Mouse (Mus musculus) kidney, adult 2 months (tissue): ENCODE measurements around the gene Fcrl5.

Experiments used
- CTCF ChIP-seq: fragments of 200-500 bp; conservative IDR thresholded peaks from 2 replicates; pipeline ENCODE4 v1.5.1; 2011; ENCODE audit warnings: low read depth, mild to moderate bottlenecking, control low read depth, low read length, moderate library complexity, mixed read lengths; ENCODE audit not compliant: insufficient read depth, insufficient read length
- POLR2A ChIP-seq: fragments of 200-500 bp; IDR thresholded peaks from one replicate; pipeline ENCODE4 v1.6.1; 2011; ENCODE audit warnings: low read depth, low read length, control low read depth

DNA sequence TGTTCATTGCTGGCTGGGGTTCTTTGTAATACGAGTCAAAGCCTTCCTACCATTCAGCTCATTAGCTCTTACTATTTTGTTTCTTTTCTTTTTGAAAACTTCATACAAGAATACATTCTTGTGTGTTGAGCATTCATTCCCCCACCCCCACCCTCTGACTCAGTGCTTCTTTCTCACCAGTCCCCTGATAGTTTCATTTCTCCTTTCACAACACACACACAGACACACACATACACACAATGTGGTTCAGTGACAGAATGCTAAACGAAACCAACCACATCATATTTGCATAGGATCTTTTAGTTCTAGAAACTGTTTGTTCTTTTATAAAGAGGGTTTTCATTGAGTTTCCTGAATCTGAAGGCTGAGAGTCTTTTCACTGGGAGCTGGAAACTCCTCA is 52.3 kb downstream of the Fcrl5 start:
- TF ChIP-seq CTCF = no peak
- TF ChIP-seq POLR2A = no peak
